Mouse (Mus musculus) CH12.LX (cell line): ENCODE measurements around the gene Nhlrc1. TPM values are rescaled to one million over a fixed set of nuclear protein-coding genes. Genes with fewer than 3 reads are reported as not detected.

ENCODE experiments used
- DNase-seq: peaks from one replicate; pipeline ENCODE4 v3.0.0-alpha.2; 2013; ENCODE audit errors: extremely low read depth
- H3K27ac ChIP-seq: 2 replicates; pipeline ENCODE4 v1.5.1; 2012; ENCODE audit warnings: low read depth, mild to moderate bottlenecking, control low read depth, moderate library complexity; ENCODE audit not compliant: insufficient read depth
- H3K27me3 ChIP-seq: replicated peaks from 2 replicates; pipeline ENCODE3; 2012; ENCODE audit warnings: inconsistent platforms
- H3K36me3 ChIP-seq, 2 experiments: replicated peaks in 1 of 2; 2 replicates each; pipeline versions ENCODE3 to v1.6.1; 2012; ENCODE audit warnings: inconsistent platforms in 1 of 2, low read length in 1 of 2, mild to moderate bottlenecking in 1 of 2, mixed read lengths in 1 of 2, moderate library complexity in 1 of 2; ENCODE audit not compliant: control insufficient read depth in 1 of 2, insufficient read depth in 1 of 2
- H3K4me1 ChIP-seq, 2 experiments: 2 replicates each; pipeline ENCODE4 v1.6.1; 2012; ENCODE audit warnings: inconsistent platforms in 1 of 2, moderate library complexity in 1 of 2; ENCODE audit not compliant: insufficient read depth in 2 of 2, control insufficient read depth in 1 of 2
- H3K4me2 ChIP-seq: 2 replicates; pipeline ENCODE4 v1.6.1; 2012; ENCODE audit warnings: low read depth, mild to moderate bottlenecking, control low read depth; ENCODE audit not compliant: poor library complexity, insufficient read depth, severe bottlenecking
- H3K4me3 ChIP-seq, 3 experiments: fragments of 150-350 bp in 1 of 3; sonication (generic) in 1 of 3; replicated peaks in 1 of 3; 2 replicates each; pipeline versions ENCODE3 to v1.5.1; 2011 to 2012; ENCODE audit warnings: low read depth in 2 of 3, low read length in 2 of 3, mild to moderate bottlenecking in 2 of 3, moderate library complexity in 2 of 3, control low read depth in 1 of 3, improper control_type of control experiment in 1 of 3, inconsistent platforms in 1 of 3, mixed read lengths in 1 of 3; ENCODE audit not compliant: poor library complexity in 1 of 3
- H3K79me2 ChIP-seq: replicated peaks from 2 replicates; pipeline ENCODE4 v1.6.1; 2012; ENCODE audit warnings: mild to moderate bottlenecking, moderate library complexity; ENCODE audit not compliant: control insufficient read depth, poor library complexity, insufficient read depth, severe bottlenecking; ENCODE audit errors: extremely low read depth
- H3K9ac ChIP-seq: 2 replicates; pipeline ENCODE4 v1.6.1; 2012; ENCODE audit warnings: low read depth, mild to moderate bottlenecking, control low read depth, moderate library complexity; ENCODE audit not compliant: insufficient read depth
- H3K9me3 ChIP-seq: replicated peaks from 2 replicates; pipeline ENCODE3; 2012; ENCODE audit warnings: low read length, inconsistent platforms, mixed read lengths
- CHD2 ChIP-seq: IDR thresholded peaks from 2 replicates; pipeline ENCODE4 v1.6.1; 2011; ENCODE audit warnings: low read length, improper control_type of control experiment
- E2F4 ChIP-seq: IDR thresholded peaks from 2 replicates; pipeline ENCODE4 v1.6.1; 2011; ENCODE audit warnings: low read depth, low read length, improper control_type of control experiment; ENCODE audit not compliant: insufficient replicate concordance
- EP300 ChIP-seq: IDR thresholded peaks from 2 replicates; pipeline ENCODE4 v1.6.1; 2011; ENCODE audit warnings: low read length, improper control_type of control experiment
- ETS1 ChIP-seq: conservative IDR thresholded peaks from 2 replicates; pipeline ENCODE4 v1.6.1; 2012; ENCODE audit warnings: low read depth, mild to moderate bottlenecking, inconsistent platforms, low read length, improper control_type of control experiment, moderate library complexity
- GABPA ChIP-seq: IDR thresholded peaks from 2 replicates; pipeline ENCODE4 v1.6.1; 2012; ENCODE audit warnings: low read depth, low read length, improper control_type of control experiment, inconsistent platforms; ENCODE audit not compliant: insufficient replicate concordance
- IRF4 ChIP-seq: IDR thresholded peaks from 2 replicates; pipeline ENCODE4 v1.6.1; 2014; ENCODE audit warnings: low read depth, mild to moderate bottlenecking, inconsistent platforms, low read length, improper control_type of control experiment
- JUN ChIP-seq: IDR thresholded peaks from 2 replicates; pipeline ENCODE4 v1.6.1; 2011; ENCODE audit warnings: low read depth, mild to moderate bottlenecking, low read length, improper control_type of control experiment, moderate library complexity; ENCODE audit not compliant: insufficient read depth
- JUND ChIP-seq: conservative IDR thresholded peaks from 2 replicates; pipeline ENCODE4 v1.6.1; 2011; ENCODE audit warnings: low read depth, low read length, improper control_type of control experiment
- MAFK ChIP-seq: IDR thresholded peaks from 2 replicates; pipeline ENCODE4 v1.6.1; 2011; ENCODE audit warnings: low read length, improper control_type of control experiment; ENCODE audit not compliant: insufficient replicate concordance
- MAX ChIP-seq: IDR thresholded peaks from 2 replicates; pipeline ENCODE4 v1.6.1; 2011; ENCODE audit warnings: low read length, improper control_type of control experiment
- MAZ ChIP-seq: IDR thresholded peaks from 2 replicates; pipeline ENCODE4 v1.6.1; 2012; ENCODE audit warnings: low read depth, mild to moderate bottlenecking, inconsistent platforms, low read length, improper control_type of control experiment, moderate library complexity
- MEF2A ChIP-seq: IDR thresholded peaks from 2 replicates; pipeline ENCODE4 v1.6.1; 2014; ENCODE audit warnings: low read depth, mild to moderate bottlenecking, inconsistent platforms, low read length, improper control_type of control experiment, borderline replicate concordance
- MXI1 ChIP-seq: IDR thresholded peaks from 2 replicates; pipeline ENCODE4 v1.6.1; 2011; ENCODE audit warnings: mild to moderate bottlenecking, low read depth, low read length, improper control_type of control experiment
- MYC ChIP-seq: IDR thresholded peaks from 2 replicates; pipeline ENCODE4 v1.6.1; 2011; ENCODE audit warnings: low read depth, mild to moderate bottlenecking, improper control_type of control experiment, low read length
- NELFE ChIP-seq: IDR thresholded peaks from 2 replicates; pipeline ENCODE4 v1.6.1; 2011; ENCODE audit warnings: low read depth, low read length, improper control_type of control experiment
- NRF1 ChIP-seq: IDR thresholded peaks from 2 replicates; pipeline ENCODE4 v1.6.1; 2014; ENCODE audit warnings: low read depth, mild to moderate bottlenecking, inconsistent platforms, low read length, improper control_type of control experiment, moderate library complexity
- PAX5 ChIP-seq: IDR thresholded peaks from 2 replicates; pipeline ENCODE4 v1.6.1; 2012; ENCODE audit warnings: low read length, inconsistent platforms, mixed read lengths
- RCOR1 ChIP-seq: conservative IDR thresholded peaks from 2 replicates; pipeline ENCODE4 v1.6.1; 2012; ENCODE audit warnings: low read depth, mild to moderate bottlenecking, inconsistent platforms, low read length, improper control_type of control experiment
- TCF12 ChIP-seq: IDR thresholded peaks from 2 replicates; pipeline ENCODE4 v1.6.1; 2014; ENCODE audit warnings: low read depth, mild to moderate bottlenecking, inconsistent platforms, low read length, improper control_type of control experiment
- USF1 ChIP-seq: IDR thresholded peaks from 2 replicates; pipeline ENCODE4 v1.6.1; 2014; ENCODE audit warnings: low read depth, mild to moderate bottlenecking, inconsistent platforms, low read length, improper control_type of control experiment
- USF2 ChIP-seq: conservative IDR thresholded peaks from 2 replicates; pipeline ENCODE4 v1.6.1; 2011; ENCODE audit warnings: low read depth, low read length, improper control_type of control experiment
- ZKSCAN1 ChIP-seq: IDR thresholded peaks from 2 replicates; pipeline ENCODE4 v1.6.1; 2012; ENCODE audit warnings: low read depth, inconsistent platforms, low read length, improper control_type of control experiment, borderline replicate concordance
- ZMIZ1 ChIP-seq: IDR thresholded peaks from 2 replicates; pipeline ENCODE4 v1.6.1; 2012; ENCODE audit warnings: low read depth, mild to moderate bottlenecking, inconsistent platforms, low read length, improper control_type of control experiment
- ZNF384 ChIP-seq: IDR thresholded peaks from 2 replicates; pipeline ENCODE4 v1.6.1; 2012; ENCODE audit warnings: low read depth, low read length, improper control_type of control experiment, inconsistent platforms
- dilution Hi-C: fragments of 300-500 bp; cut with MboI; formaldehyde crosslinking; loops from 2 replicates; pipeline ENCODE4 v1.14.3; 2020; ENCODE audit warnings: low sequenced_read_pairs; ENCODE audit not compliant: extremely low pct_unique_long_range_greater_than_20kb, extremely low pct_ligation_motif_present
- in situ Hi-C: fragments of 300-500 bp; cut with MboI; formaldehyde crosslinking; loops from 3 replicates; pipeline ENCODE4 v1.14.3; 2019; ENCODE audit warnings: low sequenced_read_pairs, low pct_ligation_motif_present, low pct_unique_long_range_greater_than_20kb, mixed read lengths
- polyA plus RNA-seq: library from polyadenylated mRNA; unstranded; fragments of >175 nt; gene quantifications from 2 replicates; pipeline ENCODE4 v1.2.1, GENCODE M21; 2012; ENCODE audit warnings: low read depth; ENCODE audit not compliant: insufficient read length
- total RNA-seq, 2 experiments: library from RNA; depleted of rRNA; stranded (reverse); fragments of 300-350 nt in 1 of 2; fragments of >200 nt in 1 of 2; gene quantifications; 2 replicates each; pipeline ENCODE4 v1.2.3; 2012 to 2014

Gene Nhlrc1
- total and polyA plus RNA-seq, 3 experiments = not detected

GRCm38 (mm10) chr13:47062756-47063155, 48.1 kb upstream of the Nhlrc1 start:
- H3K9me3 ChIP-seq = no peaks in the 10 kb centered on the region
- dilution Hi-C loops (no loop called here), in situ Hi-C loops (no loop called here)
- no peak overlapping the region for H3K27ac ChIP-seq
- DNase-seq = no peak
- H3K27me3 ChIP-seq = no peaks in the 10 kb centered on the region
- H3K36me3 ChIP-seq = peaks cover 24 to 71% of the 10 kb centered on the region in 2 experiments
- no peaks in the 10 kb centered on the region for H3K79me2 ChIP-seq
- no peak overlapping the region for H3K9ac ChIP-seq
- TF ChIP-seq JUN = no peak
- no peak for TF ChIP-seq MAX
- TF ChIP-seq RCOR1 = no peak
- no peak for TF ChIP-seq CHD2
- no peak for TF ChIP-seq MAZ
- no peak for TF ChIP-seq ETS1
- TF ChIP-seq ZNF384 = no peak
- TF ChIP-seq ZMIZ1 = no peak
- no peak for TF ChIP-seq ZKSCAN1
- no peak for TF ChIP-seq JUND
- no peak for TF ChIP-seq MAFK
- TF ChIP-seq IRF4 = no peak
- no peak for TF ChIP-seq MEF2A
- TF ChIP-seq NELFE = no peak
- TF ChIP-seq TCF12 = no peak
- no peak for TF ChIP-seq EP300
- TF ChIP-seq USF2 = no peak
- TF ChIP-seq E2F4 = no peak
- no peak for TF ChIP-seq PAX5
- TF ChIP-seq USF1 = no peak
- H3K4me1 ChIP-seq = no peaks in the 10 kb centered on the region
- no peak overlapping the region for H3K4me3 ChIP-seq
- H3K4me2 ChIP-seq = no peak overlapping the region

GRCm38 (mm10) chr13:47056781-47057180, 42.1 kb upstream of the Nhlrc1 start:
- H3K9me3 ChIP-seq = no peaks in the 10 kb centered on the region
- no peaks in the 10 kb centered on the region for H3K79me2 ChIP-seq
- H3K27me3 ChIP-seq = no peaks in the 10 kb centered on the region
- in situ Hi-C loops (no loop called here), dilution Hi-C loops (no loop called here)
- no peak overlapping the region for H3K4me2 ChIP-seq
- no peak overlapping the region for H3K4me3 ChIP-seq
- no peak for TF ChIP-seq MEF2A
- TF ChIP-seq NRF1 = no peak
- TF ChIP-seq MAFK = no peak
- TF ChIP-seq RCOR1 = no peak
- TF ChIP-seq TCF12 = no peak
- no peak for TF ChIP-seq MYC
- TF ChIP-seq NELFE = no peak
- no peak for TF ChIP-seq MAZ
- TF ChIP-seq GABPA = no peak
- no peak for TF ChIP-seq JUN
- no peak for TF ChIP-seq PAX5
- no peak for TF ChIP-seq MXI1
- no peak for TF ChIP-seq ZNF384
- TF ChIP-seq CHD2 = no peak
- no peak for TF ChIP-seq JUND
- peaks cover 9 to 65% of the 10 kb centered on the region in 2 experiments for H3K36me3 ChIP-seq
- peaks cover 2 to 10% of the 10 kb centered on the region in 2 experiments; a peak in 2 of 4 replicates for H3K4me1 ChIP-seq
- no peak for DNase-seq
- H3K9ac ChIP-seq = no peak overlapping the region
- H3K27ac ChIP-seq = no peak overlapping the region
